Mouse (Mus musculus) lung, postnatal 4 days (tissue): ENCODE data around the gene Fndc3b.

Experiments used
- DNase-seq, 2 experiments: peaks; one replicate each; pipeline ENCODE4 v3.0.0; 2021

The Fndc3b gene

GRCm38 (mm10) chr3:27545651-27546050, 165.5 kb downstream of the Fndc3b start:
- DNase-seq: no peak

- no peak for DNase-seq
Measured at GRCm38 (mm10) chr3:27544061-27544460, 167.0 kb downstream of the Fndc3b start.

GRCm38 (mm10) chr3:27541841-27542240, 169.3 kb downstream of the Fndc3b start:
- no peak for DNase-seq

DNA sequence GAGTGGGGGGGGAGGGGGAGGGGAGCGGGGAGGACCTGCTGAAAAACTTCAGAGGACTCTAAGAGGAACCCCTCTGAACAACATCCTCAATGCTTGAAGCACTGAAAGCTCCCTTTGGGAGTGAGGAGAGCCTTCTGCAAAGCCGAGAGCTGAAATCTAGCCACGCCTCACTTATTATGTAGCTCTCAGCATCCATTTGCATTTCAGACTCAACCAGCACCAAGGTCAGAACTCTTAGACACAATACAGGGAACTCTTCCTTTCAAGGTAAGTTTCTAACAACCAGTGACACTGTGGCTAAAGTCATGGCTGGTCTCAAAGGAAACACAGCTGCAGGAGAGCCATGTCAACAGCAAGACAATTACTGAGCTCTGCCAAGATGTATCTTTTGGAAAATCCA, 169.9 kb downstream of the Fndc3b start:
- DNase-seq: no peak

DNA sequence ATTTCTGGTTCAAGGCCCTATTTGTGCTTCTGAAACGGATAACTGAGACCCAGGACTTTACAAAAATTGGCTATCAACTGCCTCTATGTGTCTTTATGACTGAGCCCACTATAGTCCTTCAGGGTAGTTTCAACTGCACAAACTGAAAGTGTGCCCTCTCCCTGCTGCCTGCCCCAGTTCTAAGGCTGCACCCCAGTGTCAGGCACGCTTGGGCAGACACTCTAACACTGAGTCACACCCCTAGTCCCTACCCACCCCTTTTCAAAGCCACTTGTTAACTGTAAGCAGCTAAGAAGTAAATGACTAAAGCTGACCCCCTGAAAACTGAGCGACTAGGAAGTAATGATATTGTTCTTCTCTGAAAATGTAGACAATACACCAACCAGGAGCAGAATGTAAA, 176.9 kb downstream of the Fndc3b start:
- no peak for DNase-seq

- DNase-seq: no peak
Measured at GRCm38 (mm10) chr3:27533721-27534120, 177.4 kb downstream of the Fndc3b start.

- no peak for DNase-seq
Measured at GRCm38 (mm10) chr3:27531993-27532392, 179.1 kb downstream of the Fndc3b start.

- DNase-seq: no peak
Measured at GRCm38 (mm10) chr3:27530370-27530769, 180.7 kb downstream of the Fndc3b start.

GRCm38 (mm10) chr3:27529221-27530051, 181.7 kb downstream of the Fndc3b start:
- DNase-seq: no peak

GRCm38 (mm10) chr3:27526991-27527390, 184.1 kb downstream of the Fndc3b start:
- DNase-seq: no peak

DNA sequence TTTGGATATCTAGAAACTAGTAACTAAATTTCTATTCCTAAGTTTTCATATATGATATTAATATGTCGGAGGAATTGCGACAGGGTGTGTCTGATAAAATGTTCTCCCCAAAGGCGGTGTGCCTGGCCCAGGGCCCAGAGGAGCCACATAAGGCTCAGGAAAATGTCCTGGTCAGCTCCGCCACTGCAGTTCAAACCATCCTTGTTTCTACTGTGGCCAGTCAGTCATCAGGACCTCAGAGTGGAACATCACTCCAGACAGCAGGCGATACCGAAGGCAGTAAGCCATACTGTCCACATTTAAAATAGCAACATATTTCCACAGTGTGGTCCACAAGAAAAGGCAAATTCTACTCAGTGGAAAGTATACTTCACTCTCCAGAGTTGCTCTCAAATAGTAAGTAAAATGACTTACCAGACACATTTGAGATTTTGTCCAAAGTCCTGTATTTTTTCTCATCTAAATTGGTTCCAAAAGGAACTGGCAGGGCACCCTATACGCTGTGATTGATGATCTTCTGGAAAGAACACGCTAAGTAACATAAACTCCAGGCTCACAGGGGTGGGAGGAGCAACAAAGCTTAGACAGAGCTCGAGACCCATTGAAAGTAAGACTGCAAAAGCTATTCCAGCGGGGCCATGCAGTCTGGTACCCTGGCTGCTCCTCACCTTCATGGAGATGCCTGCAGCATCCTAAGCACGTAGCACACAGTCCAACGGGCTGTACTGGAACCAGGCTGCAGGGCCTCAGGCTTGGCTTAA, 187.8 kb downstream of the Fndc3b start:
- no peak for DNase-seq

DNA sequence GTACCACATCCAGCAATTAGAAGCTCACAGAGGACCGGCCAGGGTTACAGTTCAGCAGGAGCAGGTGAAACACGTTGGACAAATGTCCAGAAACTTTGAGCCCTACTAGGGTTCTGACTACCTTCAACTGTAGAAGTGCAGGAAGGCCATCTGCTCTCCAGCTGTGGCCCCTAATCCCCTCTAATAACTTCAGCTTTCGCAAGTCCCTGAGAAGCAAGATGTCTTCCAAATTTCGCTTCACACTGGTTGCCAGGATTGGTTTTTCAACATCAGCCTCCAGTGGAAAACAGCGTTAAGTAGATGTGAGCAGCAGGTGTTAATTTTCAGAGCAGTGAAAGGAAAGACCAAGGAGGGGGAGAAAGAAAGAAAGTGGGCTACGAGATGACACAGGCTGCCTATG, 190.7 kb downstream of the Fndc3b start:
- DNase-seq: no peak

GRCm38 (mm10) chr3:27519481-27519880, 191.6 kb downstream of the Fndc3b start:
- DNase-seq: no peak

DNA sequence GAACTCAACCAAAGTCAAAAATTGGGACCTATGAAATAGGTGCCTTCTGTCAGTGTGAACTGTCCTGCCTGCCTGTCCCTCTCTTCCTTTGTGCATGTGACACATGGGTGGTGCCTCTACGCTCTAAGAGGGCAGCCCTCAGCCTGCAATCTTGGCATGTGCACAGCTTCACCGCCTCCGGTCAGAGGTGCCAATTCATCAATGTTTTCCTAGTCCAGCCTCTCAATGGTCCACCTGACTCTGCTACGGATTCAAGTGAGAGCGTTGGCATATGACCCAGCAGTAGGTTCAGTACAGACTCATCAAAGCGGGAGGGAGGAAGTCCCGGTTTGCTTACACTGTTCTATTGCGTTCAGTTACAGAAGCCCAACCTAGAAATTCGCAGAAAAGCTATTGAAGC, 192.2 kb downstream of the Fndc3b start:
- peak; percentile 47 to 74 for DNase-seq

DNA sequence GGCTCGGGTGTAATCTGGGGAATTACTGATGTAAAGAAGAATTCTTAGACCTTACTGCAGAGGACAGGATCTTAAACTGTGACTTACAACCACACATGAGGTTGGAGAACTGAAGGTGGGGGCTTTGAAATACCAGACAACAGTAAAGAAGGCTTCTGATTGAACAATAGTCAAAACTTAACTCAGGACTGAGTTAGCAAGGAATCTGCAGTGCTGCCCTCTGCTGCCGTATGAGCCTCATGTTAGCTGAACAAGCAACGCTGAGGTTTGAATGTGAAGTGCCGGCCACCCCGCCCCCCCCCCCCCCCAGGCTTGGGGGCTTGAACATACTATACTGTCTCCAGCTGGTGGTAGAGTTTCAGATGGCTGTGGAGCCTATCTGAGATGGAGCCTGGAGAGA, 194.6 kb downstream of the Fndc3b start:
- DNase-seq: no peak

GRCm38 (mm10) chr3:27511765-27512164, 199.3 kb downstream of the Fndc3b start:
- no peak for DNase-seq

- DNase-seq: no peak
Measured at GRCm38 (mm10) chr3:27506886-27507285, 204.2 kb downstream of the Fndc3b start.

GRCm38 (mm10) chr3:27505582-27505981, 205.5 kb downstream of the Fndc3b start:
- DNase-seq: no peak

DNA sequence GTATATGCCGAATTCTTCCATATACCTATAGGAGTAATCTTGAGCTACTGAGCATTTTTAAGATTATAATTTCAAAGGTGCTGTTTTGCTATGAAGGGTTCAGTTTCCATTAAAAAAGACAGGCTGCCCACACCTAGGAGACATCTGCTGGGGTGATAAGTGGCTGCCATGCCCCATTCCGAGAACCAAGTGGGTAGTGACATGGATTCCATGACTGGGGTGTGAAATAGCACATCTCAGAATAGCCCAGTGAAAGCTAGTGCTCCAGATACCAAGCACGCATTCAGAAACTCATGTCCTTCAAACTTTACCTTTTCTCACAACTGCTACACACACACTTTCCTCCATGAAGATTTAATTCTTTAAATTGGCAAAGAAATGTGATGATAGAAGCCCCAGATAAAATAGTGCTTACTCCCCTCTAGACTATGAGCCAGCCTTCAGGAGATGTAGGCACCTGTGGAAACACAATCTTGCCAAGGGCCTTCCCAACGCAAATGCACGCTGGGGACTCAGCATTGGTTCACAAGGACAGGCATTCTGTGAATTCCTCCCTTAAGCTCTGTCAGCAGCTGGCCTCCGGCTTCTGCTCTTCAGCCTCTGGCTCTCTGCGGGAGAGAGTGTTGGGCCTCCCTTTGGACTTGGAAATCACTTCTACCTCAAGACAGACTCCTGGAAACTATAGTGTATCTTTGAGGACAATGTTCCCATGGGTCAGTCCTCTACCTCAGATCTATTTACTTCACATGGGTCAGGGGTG, 207.6 kb downstream of the Fndc3b start:
- DNase-seq: no peak

GRCm38 (mm10) chr3:27495296-27496073, 215.6 kb downstream of the Fndc3b start:
- no peak for DNase-seq

DNA sequence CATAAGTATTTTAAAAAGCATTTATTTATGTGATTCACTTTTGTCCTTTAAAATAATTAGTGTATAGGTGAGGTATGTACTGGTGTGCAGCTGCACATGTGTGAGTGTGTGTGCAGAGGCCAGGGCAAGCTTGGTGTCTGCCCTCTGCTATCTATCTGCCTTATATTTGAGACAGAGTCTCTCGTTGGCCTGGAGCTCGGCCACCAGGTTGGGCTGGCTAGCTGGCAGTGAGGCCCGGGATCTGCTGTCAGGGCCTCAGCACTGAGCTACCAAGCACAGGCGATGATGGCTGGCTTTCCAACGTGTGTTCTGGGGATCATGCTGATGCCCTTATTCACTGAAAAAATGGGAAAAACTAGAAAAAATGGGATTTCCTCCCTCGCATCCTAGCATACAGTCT, 216.4 kb downstream of the Fndc3b start:
- DNase-seq: no peak

DNA sequence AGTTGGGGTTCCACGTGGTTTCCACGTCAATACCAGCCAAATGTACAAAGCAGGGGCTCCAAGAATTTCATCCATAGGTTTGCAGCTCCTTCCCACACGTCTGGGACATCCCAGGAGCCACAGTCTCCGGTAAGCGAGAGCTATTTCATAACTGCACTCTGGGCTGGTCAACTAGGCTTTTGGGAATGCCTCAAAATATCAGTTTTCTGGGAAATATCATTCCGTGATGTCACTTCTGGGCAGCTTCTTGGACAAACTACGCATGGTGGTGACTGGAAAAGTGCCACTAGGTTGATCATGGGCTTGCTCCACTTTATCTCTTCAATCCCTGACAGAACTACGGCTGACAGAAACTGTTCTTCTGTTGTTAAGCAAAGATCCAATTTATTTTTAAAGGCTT, 217.0 kb downstream of the Fndc3b start:
- DNase-seq: no peak

DNA sequence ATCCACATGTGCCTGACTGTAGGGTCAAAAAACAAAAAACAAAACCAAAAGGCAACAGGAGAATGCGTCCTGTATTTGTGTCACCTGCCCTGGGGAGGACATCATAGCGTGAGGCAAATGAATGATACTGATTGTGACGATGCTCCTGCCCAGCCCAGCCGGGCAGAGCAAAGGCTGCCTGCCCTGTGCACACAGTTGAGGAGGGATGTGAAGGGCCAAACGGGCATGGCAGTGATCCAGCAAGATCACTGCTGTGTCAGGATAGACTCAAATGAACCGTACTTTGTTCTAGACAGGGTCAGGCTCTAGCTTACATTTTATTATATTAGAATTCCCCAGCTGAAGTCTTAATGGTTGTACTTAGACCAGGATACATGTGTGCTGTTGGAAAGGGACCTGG, 219.3 kb downstream of the Fndc3b start:
- DNase-seq: no peak
